Mouse (Mus musculus) right cerebral cortex, postnatal 25 days (tissue): ENCODE measurements around the gene Ethe1.

ENCODE experiments used
- DNase-seq: peaks from one replicate; pipeline ENCODE4 v3.0.0; 2022

The Ethe1 gene

DNA sequence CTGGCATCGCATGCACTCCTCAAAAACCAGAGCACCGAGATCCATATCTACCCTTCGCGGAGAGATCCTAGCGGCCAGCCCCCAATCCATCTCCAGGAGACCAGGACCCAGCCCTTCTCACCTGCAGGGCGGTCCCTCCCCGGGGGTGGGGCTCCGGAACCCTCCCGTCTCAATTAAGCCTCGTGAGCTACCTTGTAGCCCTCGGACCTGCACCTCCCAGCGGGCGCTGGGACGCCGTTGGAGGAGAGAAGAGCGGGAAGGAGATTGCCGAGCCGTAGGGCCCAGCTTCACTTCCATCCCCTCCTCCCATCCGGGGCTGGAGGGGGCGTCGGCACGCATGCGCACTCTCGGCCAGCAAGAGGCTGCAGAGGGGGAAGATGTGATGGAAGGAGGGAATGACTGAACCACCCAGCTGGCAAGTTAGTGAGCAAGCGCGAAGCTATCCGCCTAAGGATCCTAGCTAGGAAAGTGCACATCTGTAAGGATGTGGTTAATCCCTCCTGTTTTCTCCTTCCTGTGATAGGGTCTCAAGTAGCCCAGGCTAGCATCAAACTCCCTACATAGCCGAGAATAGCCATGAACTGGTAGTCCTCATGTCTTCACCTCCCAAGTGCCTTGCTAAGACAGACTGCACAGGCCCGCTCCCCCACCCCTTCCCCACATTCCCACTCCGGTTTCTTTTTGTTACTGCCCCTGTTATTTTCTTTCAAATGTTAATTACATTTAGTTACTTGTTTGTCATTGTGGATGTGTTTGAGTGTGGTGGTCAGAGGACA, at the start of gene Ethe1, which contains the start of gene Zfp575:
Gene Ethe1, plus strand, starts transcription at position 214 of the 776 bp plus-strand sequence.
Gene Zfp575, minus strand, starts transcription at position 312 of the 776 bp plus-strand sequence.
- DNase-seq = peak; percentile 88

DNA sequence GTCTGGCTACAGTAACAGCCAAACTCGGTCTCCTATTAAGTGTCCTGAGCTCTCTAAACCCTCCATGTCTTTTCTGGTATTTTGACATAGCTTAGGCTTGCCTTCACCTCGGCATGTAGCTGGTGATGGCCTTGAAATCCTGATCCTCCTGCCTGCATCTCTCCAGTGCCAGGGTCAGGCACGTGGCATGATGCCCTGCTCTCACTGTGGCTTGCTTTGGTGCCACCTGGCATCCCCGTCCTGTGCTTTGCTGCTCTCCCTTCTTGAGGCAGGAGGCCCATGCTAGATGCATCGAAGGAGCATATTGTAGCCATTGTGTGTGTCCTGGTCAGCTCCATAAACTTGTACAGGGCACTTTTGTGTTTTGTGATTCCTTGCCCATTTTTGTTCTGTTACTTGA, 49.8 kb upstream of the Ethe1 start:
- DNase-seq = no peak

DNA sequence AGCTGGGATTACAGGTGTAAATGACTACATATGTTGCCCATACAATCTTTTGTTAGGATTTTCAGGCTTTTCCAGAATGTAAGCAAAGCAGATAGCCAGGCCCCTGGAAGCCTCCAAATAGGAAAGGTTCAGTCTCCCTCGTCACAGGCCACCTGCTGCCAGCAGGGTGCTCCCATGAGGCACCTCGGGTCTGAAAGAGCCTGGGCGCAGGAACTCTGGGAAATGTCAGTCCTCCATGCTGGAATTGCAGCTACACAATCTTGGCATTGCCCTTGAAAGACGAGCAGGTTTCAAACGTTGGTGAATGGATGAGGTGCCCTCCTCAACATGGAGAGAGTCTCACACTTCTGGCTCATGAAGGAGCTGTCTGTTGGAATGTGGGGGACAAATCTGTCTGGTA, 49.2 kb upstream of the Ethe1 start:
- DNase-seq = peak; percentile 45

DNA sequence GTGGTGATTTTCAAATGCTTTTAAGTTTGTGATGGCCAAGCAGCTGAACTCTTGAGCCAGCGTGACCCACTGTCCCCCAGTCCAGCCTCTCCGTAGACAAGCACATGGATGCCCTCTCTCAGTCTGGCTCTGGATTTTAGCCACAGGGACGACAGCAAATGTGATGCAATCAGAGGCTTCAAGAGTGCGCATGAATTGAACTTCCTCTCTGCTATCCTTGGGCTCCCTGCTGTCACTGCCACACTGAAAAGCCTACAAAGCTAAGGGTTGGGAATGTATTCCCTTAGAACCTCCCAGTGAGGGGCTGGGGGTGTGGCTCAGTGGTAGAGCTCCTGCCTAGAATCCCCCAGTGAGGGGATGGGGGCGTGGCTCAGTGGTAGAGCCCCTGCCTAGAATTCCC, 48.6 kb upstream of the Ethe1 start:
- no peak for DNase-seq

DNA sequence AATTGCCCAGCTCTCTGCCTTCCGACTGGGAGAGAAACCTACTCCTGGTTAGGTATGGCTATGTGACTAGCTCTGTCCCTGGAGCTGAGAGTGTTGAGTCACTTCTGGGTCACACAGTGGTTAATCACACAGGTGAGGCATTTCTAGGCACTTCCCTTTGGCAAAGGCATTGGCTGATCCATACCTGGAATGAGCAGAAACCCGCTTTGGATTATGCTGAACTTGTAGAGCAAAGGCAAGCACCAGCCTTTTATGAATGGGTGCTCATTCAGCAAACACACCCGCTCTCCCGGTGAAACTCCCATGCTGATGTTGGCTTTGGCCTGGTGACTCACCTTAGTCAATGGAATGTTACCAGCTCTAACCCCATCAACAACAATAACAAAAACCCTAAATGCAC, 47.7 kb upstream of the Ethe1 start:
- no peak for DNase-seq

DNA sequence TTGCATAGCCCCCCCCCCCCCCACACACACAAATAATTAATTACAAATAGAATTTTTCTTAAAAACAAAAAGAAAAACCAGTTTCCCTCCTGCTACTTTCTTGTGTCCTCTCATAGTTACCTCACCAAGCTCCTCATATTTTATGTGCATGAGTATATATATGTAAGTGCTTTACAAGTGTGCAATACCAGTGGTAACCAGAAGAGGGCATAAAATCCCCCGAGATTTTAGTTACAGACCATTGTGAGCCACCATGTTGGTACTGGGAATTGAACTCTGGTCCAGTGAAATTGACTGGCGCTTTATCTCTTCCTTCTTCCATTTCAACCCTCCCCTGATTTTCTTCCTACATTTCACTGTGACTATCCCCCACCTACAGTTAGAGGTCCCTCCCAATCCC, 42.8 kb upstream of the Ethe1 start:
- DNase-seq = no peak

DNA sequence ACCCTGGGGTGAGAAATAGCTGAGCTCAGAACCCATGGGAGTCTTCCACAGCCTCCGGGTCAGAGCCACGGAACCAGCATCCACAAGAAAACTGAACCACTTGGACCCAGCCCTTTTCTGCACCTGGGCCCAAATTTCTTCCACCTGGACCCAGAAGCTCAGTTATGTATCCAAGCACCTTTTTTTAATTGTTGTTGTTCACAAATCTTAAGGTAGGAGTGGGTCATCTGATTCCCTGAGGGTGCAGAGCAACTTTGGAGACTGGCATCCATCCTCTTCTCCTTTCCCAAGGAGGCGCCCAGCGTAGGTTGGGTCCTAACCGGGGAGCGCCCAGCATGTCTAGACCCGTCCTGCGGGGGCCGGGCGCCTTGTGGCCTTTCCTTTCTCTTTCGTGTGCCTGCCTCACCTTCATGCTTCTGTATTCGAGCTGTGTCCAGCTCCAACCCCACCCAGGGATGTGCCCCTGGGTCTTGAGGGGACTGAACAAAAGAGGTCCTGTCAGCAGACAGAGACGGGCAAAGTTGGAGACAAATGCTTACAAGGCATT, 41.2 kb upstream of the Ethe1 start, which contains the start of the genes Pinlyp and Xrcc1:
Gene Pinlyp, minus strand, starts transcription at position 51 of the 547 bp plus-strand sequence.
Gene Xrcc1, plus strand, starts transcription at position 222 of the 547 bp plus-strand sequence.
- DNase-seq = no peak

DNA sequence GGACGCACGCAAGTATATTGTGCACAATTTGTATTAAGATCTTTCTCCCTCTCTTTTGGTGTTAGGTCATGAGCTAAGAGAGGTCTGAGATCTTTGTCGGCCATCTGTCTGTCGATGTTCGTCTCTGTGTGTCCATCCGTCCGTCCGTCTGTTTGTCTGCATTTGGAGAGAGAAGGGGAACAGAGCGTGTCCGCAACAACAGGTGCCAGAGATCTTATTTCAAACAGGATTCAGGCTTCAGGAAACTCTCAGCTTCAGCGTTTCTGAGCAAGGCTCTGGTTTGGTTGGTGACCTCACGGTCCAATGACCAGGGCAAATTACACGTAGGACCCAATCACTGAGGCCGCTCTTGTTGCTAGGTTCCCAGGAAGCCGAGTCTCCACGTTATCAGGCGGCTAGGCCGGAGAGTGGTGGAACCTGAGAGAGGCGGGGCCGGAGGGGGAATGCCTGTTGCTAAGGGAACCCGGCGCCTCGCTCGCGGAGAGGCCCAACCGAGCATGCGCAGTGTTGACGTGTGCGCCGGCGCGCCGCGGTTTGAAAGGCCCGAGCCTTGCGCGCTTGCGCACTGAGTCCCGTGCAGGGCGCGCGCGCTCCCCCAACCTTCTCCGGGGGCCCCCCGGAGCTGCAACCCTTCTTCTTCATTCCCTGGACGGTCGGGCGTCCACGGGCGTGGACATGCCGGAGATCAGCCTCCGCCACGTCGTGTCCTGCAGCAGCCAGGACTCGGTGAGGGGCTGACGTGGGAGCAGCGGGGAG, 40.5 kb upstream of the Ethe1 start:
- peak; percentile 99 for DNase-seq

DNA sequence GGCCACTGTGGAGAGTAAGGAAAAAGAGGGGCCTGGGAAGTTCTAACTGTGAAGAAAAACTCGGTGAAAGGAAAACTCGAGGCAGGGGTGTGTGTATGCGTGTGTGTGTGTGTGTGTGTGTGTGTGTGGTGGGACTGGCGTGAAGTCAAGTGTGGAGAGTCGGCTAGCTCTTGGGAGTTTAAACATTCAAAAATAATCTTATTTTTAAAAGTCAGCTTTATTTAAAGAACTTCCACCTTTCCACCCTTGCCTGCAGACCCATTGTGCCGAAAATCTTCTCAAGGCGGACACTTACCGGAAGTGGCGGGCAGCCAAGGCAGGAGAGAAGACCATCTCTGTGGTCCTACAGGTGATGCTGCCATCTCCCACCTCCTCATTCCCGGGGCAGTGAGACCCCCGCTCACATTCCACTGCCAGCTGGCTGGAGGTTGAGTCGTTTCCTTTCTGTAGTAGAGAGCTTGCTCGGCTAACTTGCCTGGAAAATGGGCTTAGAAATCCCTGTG, 39.8 kb upstream of the Ethe1 start:
- no peak for DNase-seq

DNA sequence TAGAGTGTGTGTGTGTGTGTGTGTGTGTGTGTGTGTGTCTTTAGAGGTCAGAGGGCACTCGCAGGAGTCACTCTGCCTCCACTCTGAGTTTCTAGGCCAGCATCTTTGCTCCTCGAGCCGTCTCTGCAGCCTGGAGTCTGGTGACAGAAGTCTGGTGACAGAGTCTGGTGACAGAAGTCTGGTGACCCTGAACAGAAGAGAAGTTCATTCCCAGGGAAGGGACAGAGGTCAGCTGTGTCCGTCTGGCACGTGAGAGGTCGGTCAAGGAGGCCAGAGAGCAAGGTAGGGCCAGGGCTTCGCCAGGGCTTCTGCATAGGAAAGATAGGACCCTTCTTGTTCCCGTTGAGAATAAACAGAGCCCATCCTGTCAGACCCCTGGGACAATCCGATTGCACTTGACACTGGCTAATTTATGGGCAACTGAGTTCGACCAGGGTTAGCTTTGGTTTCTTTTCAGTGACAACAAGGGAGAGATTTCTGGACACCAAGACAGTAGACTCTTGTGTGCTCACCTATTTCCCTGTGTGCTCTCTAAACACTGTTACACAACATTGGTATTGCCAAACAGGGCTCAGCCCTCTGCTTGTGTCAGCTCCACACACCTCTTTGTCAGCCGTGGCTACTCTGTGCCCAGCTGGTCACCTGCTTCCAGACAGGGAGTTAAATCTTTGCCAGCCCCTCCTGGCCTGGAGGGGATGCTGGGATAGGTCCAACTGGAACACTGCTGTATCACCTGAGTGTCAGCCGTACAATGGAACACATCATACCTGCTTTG, 35.2 kb upstream of the Ethe1 start:
- DNase-seq = no peak

DNA sequence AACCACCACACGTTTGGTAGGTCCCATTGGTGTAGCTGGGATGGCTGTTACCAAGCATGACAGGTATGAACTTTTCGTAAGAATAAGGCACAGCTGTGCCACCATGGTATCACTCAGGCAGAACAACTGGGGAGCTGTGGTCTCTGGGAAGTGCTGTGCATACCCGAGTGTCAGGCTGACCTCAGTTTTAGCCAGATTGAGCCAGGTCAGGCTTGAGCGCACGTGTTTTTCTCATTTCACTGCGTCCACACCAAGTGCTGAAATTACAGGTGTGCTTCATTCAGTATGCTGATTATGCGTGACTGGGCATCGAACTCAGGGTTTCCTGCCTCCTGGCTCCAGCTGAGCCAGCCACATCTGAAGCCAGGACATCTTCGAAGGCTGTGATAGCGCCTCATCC, 31.6 kb upstream of the Ethe1 start:
- no peak for DNase-seq

DNA sequence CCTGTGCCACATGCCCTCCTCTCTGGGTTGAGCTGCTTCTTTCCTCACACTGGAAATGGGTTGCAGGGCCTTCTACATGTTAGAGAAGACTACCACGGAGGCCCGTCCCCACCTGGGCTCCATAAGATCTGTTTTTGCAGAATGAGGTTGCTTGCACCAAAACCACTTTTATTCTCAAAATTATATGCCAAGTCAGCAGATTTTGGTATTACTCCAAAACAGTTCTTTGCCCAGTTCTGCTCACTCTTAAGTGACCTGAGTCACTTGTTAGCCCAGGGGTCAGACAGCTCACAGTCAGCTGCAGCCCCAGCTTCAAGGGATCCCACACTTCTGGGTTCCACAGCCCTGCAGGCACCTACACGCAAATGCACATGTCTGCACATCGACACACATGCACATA, 25.9 kb upstream of the Ethe1 start:
- no peak for DNase-seq

DNA sequence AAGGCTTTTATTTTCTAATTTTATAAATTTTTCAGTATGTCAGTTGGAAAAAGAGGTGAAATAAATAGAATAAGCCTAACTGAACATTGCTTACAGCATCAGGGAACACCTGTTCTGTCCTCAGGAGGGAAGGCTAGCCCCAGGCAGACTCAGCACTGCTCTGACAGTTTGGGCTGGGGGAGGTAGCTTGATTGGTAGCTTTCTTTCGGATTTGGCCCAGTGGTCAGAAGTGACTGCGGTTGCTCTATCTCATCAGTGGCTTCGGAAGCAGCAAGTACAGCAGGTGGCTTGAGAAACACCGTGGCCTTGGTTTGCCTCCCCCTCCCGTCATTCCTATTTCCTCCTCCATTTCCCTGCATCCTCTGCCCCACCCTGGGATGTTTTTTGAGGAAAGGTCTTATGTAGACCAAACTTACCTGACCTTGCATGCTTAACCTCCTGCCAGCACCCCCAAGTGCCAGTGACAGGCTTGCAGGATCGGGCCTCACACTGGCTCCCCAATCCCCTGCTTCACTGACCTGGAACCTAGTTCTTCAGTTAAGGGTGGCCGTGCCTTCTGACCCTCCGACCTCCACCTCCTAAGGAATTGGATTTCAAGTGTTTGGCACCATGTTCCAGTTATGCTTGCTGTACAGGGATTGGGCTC, 24.0 kb upstream of the Ethe1 start:
- no peak for DNase-seq

DNA sequence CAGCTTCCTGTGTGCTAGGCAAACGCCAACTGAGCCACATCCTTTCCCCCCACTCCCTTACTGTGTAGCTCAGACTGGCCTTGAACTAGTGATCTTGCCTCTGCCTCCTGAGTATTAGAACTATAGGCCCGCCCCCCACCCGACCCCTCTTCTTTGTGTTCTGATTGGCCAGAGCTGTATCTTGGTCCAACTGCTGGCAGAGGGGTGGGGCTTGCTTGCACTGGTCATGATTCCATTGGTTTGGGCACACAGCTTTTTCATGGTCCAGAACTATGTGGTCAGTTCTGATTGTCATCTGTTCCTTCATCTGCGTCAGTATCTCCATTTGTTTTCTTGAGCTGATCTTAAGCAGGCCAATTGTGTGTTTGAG, 23.5 kb upstream of the Ethe1 start:
- no peak for DNase-seq

DNA sequence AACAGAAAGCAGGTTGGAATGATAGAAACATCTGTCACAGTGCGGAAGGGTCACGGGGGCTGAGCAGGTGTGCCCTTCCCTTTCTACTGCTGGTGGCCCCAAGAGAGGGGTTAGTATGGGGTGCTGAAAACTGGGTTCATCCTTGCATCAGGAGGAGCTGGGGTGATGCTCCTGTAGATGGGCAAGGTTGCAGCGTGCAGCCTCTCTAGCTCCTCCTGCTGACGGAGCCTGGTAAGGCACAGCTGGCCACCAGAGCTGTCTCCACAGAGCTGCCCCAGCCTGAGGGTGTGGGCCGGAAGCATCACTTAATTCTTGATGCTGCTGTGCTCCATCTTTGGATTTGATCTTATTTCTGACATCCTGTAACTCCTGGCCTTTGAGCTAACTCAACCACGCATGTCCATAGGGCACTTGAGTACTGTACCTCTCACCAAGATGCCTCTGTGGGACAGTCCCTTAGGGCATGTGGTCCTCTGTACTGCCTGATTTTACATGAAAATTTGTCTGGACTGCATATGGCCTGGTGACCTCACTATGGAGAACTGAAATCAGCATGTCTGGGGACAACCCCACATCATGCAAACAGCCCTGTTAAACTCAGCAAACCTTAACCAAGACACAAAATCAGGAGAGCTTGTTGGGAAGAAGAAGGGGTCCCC, 22.6 kb upstream of the Ethe1 start:
- peak; percentile 49 for DNase-seq

DNA sequence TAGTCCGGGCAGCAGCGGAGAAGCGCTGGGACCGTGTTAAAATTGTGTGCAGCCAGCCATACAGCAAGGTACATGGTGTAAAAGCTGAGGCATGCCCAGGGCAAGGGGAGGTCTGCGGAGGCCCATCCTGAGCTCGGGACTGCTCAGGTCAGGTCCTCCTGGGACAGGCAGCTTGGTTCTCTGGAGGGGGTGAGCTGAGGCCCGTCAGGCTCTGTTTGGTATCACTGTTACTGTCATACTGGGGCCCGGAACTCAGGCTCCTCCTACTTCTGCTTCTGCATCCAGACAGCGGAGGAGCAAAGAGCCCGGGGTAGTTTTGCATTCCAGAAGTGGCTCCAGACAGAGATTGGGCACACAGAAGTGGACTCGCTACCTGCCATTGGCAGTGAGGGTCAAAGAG, 21.7 kb upstream of the Ethe1 start:
- no peak for DNase-seq

DNA sequence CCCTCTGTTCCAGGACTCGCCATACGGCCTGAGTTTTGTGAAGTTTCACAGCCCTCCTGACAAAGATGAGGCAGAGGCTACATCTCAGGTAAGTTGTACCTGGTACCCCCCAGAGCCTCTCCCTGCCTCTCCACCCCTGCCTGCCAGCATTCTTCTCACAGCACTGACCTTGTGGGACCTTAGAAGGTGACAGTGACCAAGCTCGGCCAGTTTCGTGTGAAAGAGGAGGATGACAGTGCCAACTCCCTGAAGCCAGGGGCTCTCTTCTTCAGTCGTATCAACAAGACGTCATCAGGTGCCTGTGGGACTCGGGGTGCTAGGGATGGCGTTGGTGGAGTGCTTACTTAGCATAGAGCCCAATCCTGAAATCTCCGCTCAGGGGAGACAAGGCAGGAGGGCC, 21.1 kb upstream of the Ethe1 start:
- DNase-seq = no peak

DNA sequence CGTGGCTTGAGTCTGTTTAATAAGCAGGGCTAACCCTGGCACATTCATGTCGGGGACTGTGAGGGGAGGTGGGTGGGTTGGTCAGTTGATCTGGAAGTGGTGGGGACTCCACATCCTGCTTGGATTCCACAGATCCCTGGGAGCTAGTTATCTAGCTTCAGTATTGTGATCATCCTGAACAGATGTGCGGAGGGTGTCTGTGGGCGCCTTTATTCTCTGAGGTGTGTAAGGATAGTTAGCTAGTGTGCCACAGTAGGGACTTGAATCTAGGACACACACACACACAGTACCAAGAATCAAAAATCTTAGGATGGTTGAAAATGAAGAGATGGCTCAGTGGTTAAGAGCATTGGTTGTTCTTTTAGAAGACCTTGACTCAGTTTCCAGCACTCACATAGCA, 18.8 kb upstream of the Ethe1 start:
- no peak for DNase-seq

DNA sequence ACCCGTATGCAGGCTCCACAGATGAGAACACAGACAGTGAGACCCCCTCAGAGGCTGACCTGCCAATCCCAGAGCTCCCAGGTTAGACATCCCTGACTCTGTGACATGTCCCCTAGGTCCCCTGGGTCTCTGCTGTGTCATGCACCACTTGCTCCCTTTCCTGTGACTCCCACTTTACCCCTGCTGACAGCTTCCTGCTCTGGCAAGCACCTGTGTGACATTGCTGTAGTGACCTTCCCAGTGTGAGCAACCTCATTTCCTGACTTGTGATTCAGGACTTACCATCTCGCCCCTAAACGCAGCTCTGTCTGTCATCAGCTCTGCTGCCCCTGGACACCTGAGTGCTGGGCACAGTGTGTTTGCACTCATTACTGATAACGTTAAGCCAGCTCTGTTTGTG, 16.3 kb upstream of the Ethe1 start:
- DNase-seq = no peak

DNA sequence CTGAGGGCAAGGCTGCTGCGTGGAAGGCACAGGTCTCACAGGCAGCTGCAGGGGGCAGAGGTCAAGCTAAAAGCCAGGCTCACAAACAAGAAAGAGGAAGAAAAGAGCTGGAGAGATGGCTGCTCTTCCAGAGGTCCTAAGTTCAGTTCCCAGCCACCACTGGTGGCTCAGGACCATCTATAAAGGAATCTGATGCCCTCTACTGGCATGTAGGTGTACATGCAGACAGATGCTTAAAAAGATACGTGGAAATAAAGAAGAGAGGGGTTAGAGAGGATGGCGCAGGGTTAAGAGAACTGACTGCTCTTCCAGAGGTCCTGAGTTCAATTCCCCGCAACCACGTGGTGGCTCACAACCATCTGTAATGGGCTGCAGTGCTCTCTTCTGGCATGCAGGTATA, 14.9 kb upstream of the Ethe1 start:
- no peak for DNase-seq

DNA sequence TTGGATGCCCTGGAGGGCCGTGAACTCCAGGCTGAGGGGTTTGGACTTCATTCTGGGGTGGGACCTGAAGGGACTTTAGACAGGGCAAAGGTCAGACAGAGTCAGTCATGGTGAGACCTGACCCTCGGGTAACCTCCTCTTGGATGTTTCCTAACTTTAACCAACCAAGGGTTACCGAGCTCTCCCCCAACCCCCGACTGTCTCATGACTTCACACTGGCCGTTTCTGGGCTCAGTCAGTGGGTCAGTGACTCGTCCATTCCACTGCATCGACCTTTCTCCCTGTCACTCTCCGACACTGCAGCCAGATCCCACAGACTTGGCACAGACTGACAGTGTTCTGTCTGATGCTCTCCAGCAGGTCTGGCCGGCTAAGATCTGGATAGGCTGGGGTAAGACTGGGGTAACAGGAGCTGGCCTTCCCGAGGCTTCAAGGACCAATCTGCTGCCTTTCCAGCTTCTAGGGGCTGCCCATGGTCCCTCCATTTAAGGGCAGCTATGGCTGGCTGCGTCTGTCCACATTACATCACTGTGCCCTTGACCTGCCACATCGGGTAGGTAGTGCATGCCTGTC, 13.0 kb upstream of the Ethe1 start:
- DNase-seq = no peak

DNA sequence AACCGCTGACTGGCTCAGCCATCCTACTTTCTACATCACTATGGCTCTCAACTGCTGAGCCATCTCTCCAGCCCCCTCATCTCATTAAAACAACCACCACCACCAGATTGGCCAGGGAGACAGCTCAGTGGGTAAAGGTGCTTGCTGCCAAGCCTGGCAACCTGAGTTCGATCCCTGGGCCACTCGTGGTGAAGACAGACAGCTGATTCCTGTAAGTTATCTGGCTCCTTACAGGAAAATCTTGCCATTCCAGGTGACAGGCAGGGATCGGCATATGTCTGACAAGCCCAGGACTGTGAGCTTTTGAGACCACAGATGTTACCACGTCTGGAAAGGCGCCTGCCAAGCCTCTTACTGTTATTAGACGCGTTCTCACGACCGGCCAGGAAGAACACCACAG, 9.5 kb upstream of the Ethe1 start:
- DNase-seq = no peak
